Mouse (Mus musculus): Measurements from ENCODE around the gene Gm8947. TPM values are rescaled to one million over a fixed set of nuclear protein-coding genes. Genes with fewer than 3 reads are reported as not detected.

Gene Gm8947
- total and polyA plus RNA-seq, 3 experiments: 0.08 to 0.36 TPM; not detected in 1

GRCm38 (mm10) chr1:151177030-151177936, 14.9 kb upstream of the Gm8947 start:
- Histone ChIP-seq H3K36me3 (replicated peaks in 1 of 2; ENCODE audit: control insufficient read depth in 1 of 2, insufficient read depth in 1 of 2, low read length in 1 of 2) (no peaks in the 10 kb centered on the region), H3K27me3 (replicated peaks) (no peaks in the 10 kb centered on the region), H3K9me3 (replicated peaks; ENCODE audit: low read length) (no peaks in the 10 kb centered on the region), H3K4me3 (replicated peaks in 1 of 3; ENCODE audit: low read depth in 2 of 3, low read length in 2 of 3, poor library complexity in 1 of 3) (peak overlapping the region; percentile 21 to 41 (median 37)), H3K79me2 (replicated peaks; ENCODE audit: control insufficient read depth, extremely low read depth, insufficient read depth, poor library complexity, severe bottlenecking) (no peaks in the 10 kb centered on the region), H3K9ac (ENCODE audit: insufficient read depth, low read depth) (peak overlapping the region; percentile 10), H3K4me2 (ENCODE audit: insufficient read depth, low read depth, poor library complexity, severe bottlenecking) (peak overlapping the region; percentile 53), H3K4me1 (ENCODE audit: control insufficient read depth in 1 of 2, insufficient read depth in 2 of 2) (peaks cover 0 to 26% of the 10 kb centered on the region in 2 experiments; a peak in 3 of 4 replicates), H3K27ac (ENCODE audit: insufficient read depth, low read depth) (no peak overlapping the region; the same call in 1 of the 2 replicates)
- peak; percentile 51 for DNase-seq (ENCODE audit: extremely low read depth)
- dilution Hi-C loops (cut with MboI; ENCODE audit: extremely low pct_ligation_motif_present, extremely low pct_unique_long_range_greater_than_20kb, low sequenced_read_pairs) (no loop called here), in situ Hi-C loops (cut with MboI; ENCODE audit: low pct_ligation_motif_present, low pct_unique_long_range_greater_than_20kb, low sequenced_read_pairs) (no loop called here)
- no peak for TF ChIP-seq PAX5 (IDR thresholded peaks at IDR 0.05; ENCODE audit: low read length)
- no peak for TF ChIP-seq USF1 (IDR thresholded peaks at IDR 0.05; ENCODE audit: low read depth, low read length)
- no peak for TF ChIP-seq KAT2A (IDR thresholded peaks at IDR 0.05; ENCODE audit: insufficient replicate concordance, low read length)
- TF ChIP-seq SIN3A (IDR thresholded peaks at IDR 0.05; ENCODE audit: low read length): peak; percentile 92
- peak; percentile 18; the same call in 1 of the 2 replicates for TF ChIP-seq IRF4 (IDR thresholded peaks at IDR 0.05; ENCODE audit: low read depth, low read length)
- no peak for TF ChIP-seq USF2 (conservative IDR thresholded peaks at IDR 0.05; ENCODE audit: low read depth, low read length)
- no peak for TF ChIP-seq ZMIZ1 (IDR thresholded peaks at IDR 0.05; ENCODE audit: low read depth, low read length)
- TF ChIP-seq JUND (conservative IDR thresholded peaks at IDR 0.05; ENCODE audit: low read depth, low read length): peak; percentile 54
- TF ChIP-seq MAX (IDR thresholded peaks at IDR 0.05; ENCODE audit: low read length): peak; percentile 64; the same call in 1 of the 2 replicates
- peak; percentile 47; the same call in 1 of the 2 replicates for TF ChIP-seq E2F4 (IDR thresholded peaks at IDR 0.05; ENCODE audit: insufficient replicate concordance, low read depth, low read length)
- no peak for TF ChIP-seq UBTF (IDR thresholded peaks at IDR 0.05; ENCODE audit: low read depth, low read length)
- TF ChIP-seq GABPA (IDR thresholded peaks at IDR 0.05; ENCODE audit: insufficient replicate concordance, low read depth, low read length): no peak
- TF ChIP-seq RCOR1 (conservative IDR thresholded peaks at IDR 0.05; ENCODE audit: low read depth, low read length): 0 out of 2 replicates have a peak, but pooled peaks have one; percentile 82
- TF ChIP-seq CTCF (conservative IDR thresholded peaks at IDR 0.05 in 1 of 2, IDR thresholded peaks at IDR 0.05 in 1 of 2; ENCODE audit: low read depth in 2 of 2, low read length in 2 of 2): no peak
- TF ChIP-seq CHD1 (IDR thresholded peaks at IDR 0.05; ENCODE audit: low read depth, low read length): no peak
- TF ChIP-seq SMC3 (IDR thresholded peaks at IDR 0.05; ENCODE audit: low read depth, low read length): no peak
- peak; percentile 30; the same call in 1 of the 2 replicates for TF ChIP-seq BHLHE40 (IDR thresholded peaks at IDR 0.05; ENCODE audit: low read depth, low read length)
- no peak for TF ChIP-seq ZC3H11A (IDR thresholded peaks at IDR 0.05; ENCODE audit: low read depth, low read length)
- TF ChIP-seq ELF1 (IDR thresholded peaks at IDR 0.05; ENCODE audit: low read depth, low read length): no peak; the same call in 1 of the 2 replicates
- no peak for TF ChIP-seq POLR2AphosphoS2 (IDR thresholded peaks at IDR 0.05; ENCODE audit: low read depth, low read length)
- TF ChIP-seq MAFK (IDR thresholded peaks at IDR 0.05; ENCODE audit: insufficient replicate concordance, low read length): peak; percentile 88
- no peak for TF ChIP-seq JUN (IDR thresholded peaks at IDR 0.05; ENCODE audit: insufficient read depth, low read depth, low read length)
- TF ChIP-seq EP300 (IDR thresholded peaks at IDR 0.05; ENCODE audit: low read length): 0 out of 2 replicates have a peak, but pooled peaks have one; percentile 41
- 0 out of 2 replicates have a peak, but pooled peaks have one; percentile 14 for TF ChIP-seq ZNF384 (IDR thresholded peaks at IDR 0.05; ENCODE audit: low read depth, low read length)
- peak; percentile 22; the same call in 1 of the 2 replicates for TF ChIP-seq POLR2A (IDR thresholded peaks at IDR 0.05; ENCODE audit: low read depth, low read length)
- TF ChIP-seq TCF12 (IDR thresholded peaks at IDR 0.05; ENCODE audit: low read depth, low read length): peak; percentile 51; the same call in 1 of the 2 replicates
- peak; percentile 35; the same call in 1 of the 2 replicates for TF ChIP-seq ETS1 (conservative IDR thresholded peaks at IDR 0.05; ENCODE audit: low read depth, low read length)
- no peak for TF ChIP-seq CHD2 (IDR thresholded peaks at IDR 0.05; ENCODE audit: low read length)
- peak; percentile 54 for TF ChIP-seq HCFC1 (IDR thresholded peaks at IDR 0.05; ENCODE audit: low read depth, low read length)
- TF ChIP-seq TBP (conservative IDR thresholded peaks at IDR 0.05; ENCODE audit: low read depth, low read length): peak; percentile 79
- peak; percentile 67; the same call in 1 of the 2 replicates for TF ChIP-seq MXI1 (IDR thresholded peaks at IDR 0.05; ENCODE audit: low read depth, low read length)
- TF ChIP-seq NELFE (IDR thresholded peaks at IDR 0.05; ENCODE audit: low read depth, low read length): 0 out of 2 replicates have a peak, but pooled peaks have one; percentile 66
- peak; percentile 52; the same call in 1 of the 2 replicates for TF ChIP-seq MAZ (IDR thresholded peaks at IDR 0.05; ENCODE audit: low read depth, low read length)
- TF ChIP-seq ZKSCAN1 (IDR thresholded peaks at IDR 0.05; ENCODE audit: borderline replicate concordance, low read depth, low read length): no peak
- TF ChIP-seq MEF2A (IDR thresholded peaks at IDR 0.05; ENCODE audit: borderline replicate concordance, low read depth, low read length): peak; percentile 73; the same call in 1 of the 2 replicates
- TF ChIP-seq NRF1 (IDR thresholded peaks at IDR 0.05; ENCODE audit: low read depth, low read length): no peak
- TF ChIP-seq MYC (IDR thresholded peaks at IDR 0.05; ENCODE audit: low read depth, low read length): no peak
